Mouse (Mus musculus) hindlimb bud, embryonic 11.5 days (tissue): Measurements from ENCODE around the gene Upk1b.
"Not testable (repeated sequence)": the region's sequence is repeated elsewhere in the genome, so short reads cannot be mapped to it uniquely, and the experiment has no call there.

ENCODE experiments used
- DNase-seq: peaks from one replicate; pipeline ENCODE4 v3.0.0-alpha.2; 2012; ENCODE audit warnings: low read depth, low spot score; ENCODE audit errors: extremely low spot score

The Upk1b gene

DNA sequence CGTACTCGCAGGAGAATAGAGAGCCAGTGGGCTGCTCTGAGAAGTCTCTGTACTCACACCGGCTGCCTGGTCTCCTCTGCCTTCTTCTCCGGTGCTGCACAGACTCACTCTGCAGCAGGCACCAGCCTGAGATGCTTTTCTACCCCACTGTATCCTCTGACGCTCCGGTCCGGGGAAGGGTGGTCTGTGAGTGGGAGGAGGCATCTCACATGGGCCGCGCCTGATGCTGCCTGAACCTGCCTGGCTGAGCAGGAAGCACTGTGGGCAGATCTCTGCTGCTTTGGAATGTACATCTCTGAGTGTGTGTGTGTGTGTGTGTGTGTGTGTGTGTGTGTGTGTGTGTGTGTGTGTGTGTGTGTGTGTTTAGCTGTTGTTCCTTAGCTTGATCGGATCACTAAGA, at the start of gene Upk1b:
Gene Upk1b, minus strand, starts transcription at position 238 of the 400 bp plus-strand sequence.
- no peak for DNase-seq

GRCm38 (mm10) chr16:38828649-38829048, 28.5 kb upstream of the Upk1b start, which contains the start of gene 4930435E12Rik:
TSS of gene 4930435E12Rik (minus strand) at chr16:38828749.
- DNase-seq = no peak

- no peak for DNase-seq
Observed at GRCm38 (mm10) chr16:38812521-38812920, 12.4 kb upstream of the Upk1b start.

- DNase-seq = no peak
Observed at GRCm38 (mm10) chr16:38810196-38810595, 10.1 kb upstream of the Upk1b start.

DNA sequence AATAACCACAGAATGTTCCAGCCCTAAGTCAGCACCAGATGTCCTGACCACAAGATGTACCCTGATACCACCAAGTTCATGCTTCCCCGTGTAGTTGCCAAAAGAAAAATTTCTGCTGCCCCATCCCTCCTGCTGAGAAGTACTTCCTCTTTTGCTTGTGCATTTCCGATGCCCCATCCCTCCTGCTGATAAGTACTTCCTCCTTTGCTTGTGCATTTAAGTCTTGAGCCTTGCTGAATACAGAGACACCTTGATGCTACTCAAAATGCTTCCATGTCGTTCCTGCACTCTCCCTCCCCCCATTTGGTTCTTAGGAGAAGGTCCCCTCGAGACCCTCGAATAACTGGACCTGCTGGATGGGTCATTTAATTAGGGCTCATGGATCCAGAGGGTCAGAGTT, 7.7 kb upstream of the Upk1b start:
- DNase-seq = not testable (repeated sequence)

- no peak for DNase-seq
Observed at GRCm38 (mm10) chr16:38798957-38799450, 1.1 kb downstream of the Upk1b start.

DNA sequence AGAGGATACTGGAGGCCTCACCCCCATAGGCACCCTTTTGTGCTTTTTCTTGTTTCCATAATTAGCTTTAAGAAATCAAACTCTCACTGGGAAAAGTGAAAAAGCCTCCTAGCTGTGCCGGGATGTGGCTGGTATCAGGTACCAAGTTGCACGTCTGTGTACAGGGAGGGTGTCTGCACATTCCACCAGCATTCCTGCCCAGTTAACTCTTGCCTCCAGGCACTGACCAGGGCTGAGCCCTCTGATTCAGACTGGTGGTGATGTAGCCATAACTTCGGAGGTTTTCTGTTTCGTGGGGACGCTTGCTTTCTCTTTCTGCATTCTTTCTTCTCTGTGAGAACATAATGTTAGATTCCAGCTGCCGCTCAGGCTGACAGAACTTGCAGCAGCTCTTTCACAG, 7.0 kb downstream of the Upk1b start:
- no peak for DNase-seq

DNA sequence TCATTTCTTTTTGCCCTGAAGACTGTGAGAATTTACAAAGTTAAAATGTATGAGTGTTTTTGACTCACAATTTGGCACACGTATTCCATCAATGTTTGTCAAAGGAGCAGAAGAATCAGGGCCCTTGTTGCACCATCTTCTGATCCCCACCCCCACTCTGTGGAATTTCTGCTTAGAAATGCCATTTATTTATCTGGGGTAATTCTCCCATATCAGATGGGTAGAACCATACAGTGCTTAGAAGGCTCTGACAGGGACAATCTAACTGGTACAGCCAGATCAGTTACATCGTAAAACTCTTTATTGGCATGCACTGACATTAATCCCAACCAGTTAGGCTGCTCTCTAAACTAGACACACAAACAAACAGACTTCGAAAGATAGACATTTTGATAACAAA, 10.2 kb downstream of the Upk1b start:
- no peak for DNase-seq

DNA sequence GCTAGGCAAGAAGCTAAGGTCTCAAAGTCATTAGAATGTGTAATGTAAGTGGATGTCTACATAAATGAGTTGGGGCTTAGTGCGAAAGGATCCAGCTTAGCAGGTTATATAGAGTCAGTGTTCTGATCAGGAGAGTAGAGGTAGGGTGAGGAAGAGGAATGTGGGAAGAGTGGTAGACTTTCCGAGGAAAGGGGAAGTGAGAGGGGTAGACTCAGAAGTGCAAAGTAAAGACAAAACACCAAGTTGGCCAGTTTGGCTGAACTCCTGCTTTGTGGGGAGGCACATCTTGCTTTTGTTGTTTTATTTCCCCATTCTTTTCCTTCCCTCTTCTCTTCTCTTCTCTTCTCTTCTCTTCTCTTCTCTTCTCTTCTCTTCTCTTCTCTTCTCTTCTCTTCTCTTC, 11.1 kb downstream of the Upk1b start:
- DNase-seq = no peak

- no peak for DNase-seq
Observed at GRCm38 (mm10) chr16:38785301-38785700, 14.8 kb downstream of the Upk1b start.

GRCm38 (mm10) chr16:38782524-38783067, 17.5 kb downstream of the Upk1b start:
- no peak for DNase-seq

- DNase-seq = no peak
Observed at GRCm38 (mm10) chr16:38781946-38782345, 18.2 kb downstream of the Upk1b start.

DNA sequence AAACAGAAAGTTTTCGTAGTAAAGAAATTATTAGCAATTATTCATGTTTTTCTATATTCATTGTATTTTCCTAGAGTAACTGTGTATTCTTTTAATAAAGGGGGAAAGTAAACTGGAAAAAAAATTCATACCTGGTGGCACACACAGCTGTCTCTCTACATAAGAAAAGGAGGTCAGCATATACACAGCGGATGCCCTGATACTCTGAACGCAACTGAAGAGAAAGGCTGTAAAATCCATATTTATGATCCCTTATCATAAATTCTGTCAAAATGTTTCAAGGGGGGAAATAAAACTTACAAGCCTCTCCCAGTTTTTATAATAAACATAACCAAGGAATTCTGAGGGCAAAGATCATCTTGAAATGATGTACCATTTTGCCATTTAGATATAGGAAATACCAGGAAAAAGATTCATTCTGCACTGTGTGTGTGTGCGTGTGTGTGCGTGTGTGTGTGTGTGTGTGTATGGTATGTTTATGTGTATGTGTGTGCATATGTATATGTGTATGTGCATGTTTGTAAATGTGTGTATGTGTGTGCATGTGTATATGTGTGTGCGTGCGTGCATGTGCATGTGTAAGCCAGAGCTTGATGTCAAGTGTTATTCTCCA, 19.1 kb downstream of the Upk1b start:
- DNase-seq = no peak

DNA sequence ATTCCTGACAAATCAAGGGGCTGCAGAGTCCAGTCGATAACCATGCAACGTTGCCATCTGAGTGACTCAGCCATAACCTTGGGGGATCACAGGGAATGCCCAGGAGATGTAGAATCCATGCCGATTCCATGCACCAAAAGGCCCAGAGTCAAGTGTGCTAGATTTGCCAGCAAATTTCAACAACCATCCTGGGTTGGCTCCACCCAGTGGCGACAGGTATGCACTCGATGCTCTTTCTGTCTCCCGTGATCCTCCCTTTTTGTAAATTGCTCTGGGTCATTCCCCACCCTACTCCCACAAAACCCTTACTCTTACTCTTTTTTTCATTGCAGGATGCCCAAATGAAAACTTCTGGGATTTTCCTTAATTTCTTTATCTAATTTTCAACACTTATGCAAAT, 23.8 kb downstream of the Upk1b start:
- DNase-seq = no peak

DNA sequence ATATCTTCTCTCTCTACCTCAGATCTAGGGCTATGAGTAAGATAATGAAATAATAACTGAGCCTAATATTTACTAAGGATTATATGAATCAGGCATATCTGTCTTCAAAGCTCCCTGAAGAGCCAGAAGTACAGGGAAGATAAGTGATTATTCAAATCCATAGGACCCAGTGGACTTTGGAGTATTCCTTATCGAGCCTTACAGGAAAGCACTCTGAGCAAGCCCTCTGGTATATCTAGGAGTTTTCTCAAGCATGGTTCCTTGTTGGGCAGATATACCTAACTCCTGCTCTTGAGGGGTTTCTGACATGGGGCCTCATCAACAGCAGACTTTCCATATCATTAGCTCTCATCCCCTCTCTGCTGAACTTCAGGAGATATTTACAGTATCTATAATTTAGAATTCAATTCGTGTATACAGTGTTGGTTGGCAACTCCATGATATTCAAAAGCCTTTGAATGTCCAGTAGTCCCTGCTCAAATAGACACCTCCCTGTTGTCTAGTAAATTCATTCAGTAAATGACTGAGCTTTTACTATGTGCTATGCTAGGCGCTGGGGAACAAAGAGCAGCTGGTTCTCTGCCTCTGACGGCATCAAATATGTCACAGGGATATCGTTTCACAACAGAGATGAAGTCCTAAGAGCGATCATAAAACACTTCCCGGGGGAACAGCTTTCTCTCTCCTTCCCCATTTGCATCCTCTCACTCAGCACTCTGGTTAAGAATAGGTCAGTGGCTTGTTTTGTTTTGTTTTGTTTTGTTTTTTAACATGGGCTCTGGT, 25.0 kb downstream of the Upk1b start:
- DNase-seq = no peak

DNA sequence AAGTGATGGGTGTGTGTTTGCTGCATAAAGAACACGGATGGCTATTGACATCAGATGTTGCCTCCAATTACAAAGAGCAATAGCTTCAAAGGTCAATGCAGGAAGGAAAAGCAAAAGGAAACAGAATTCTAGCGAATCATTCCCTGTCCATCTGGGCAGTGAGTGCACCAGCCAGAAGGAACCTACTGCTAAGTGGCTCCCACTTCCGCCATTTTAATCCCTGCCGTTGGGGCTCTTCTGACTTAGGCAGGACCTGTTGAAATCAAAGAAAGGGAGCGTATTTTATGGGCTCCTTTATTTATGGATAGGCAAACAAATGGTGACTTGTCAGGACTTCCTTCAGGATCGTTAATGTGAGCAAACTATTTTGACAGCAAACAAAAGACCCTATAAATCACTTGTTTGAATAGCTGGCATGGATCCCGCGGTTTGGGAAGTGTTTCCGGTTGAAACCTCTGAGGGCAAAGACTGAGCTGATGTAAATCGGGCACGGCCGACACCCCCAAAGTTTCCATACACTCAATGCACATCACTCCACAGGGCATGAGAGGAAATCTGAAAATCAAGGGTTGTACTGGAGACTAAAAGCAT, 27.1 kb downstream of the Upk1b start:
- DNase-seq = no peak

DNA sequence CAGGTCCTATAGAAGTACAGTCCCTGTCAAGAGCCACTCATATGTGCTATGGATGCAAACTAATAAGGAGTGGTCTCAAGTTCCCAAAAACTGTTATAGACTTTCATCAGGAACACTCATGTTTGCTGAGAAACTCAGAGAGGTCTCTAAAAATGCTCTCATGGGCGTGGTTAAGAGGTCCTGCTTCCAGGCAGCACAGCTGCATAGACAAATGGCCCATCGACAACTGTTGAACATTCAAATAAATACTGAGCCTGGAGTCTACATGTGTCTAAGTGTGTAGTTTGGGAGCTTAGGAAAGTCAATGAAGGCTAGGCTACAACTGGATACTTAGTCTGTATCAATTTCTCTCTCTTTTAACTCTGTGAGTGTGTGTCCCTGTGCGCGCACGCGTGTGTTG, 29.0 kb downstream of the Upk1b start:
- DNase-seq = no peak

DNA sequence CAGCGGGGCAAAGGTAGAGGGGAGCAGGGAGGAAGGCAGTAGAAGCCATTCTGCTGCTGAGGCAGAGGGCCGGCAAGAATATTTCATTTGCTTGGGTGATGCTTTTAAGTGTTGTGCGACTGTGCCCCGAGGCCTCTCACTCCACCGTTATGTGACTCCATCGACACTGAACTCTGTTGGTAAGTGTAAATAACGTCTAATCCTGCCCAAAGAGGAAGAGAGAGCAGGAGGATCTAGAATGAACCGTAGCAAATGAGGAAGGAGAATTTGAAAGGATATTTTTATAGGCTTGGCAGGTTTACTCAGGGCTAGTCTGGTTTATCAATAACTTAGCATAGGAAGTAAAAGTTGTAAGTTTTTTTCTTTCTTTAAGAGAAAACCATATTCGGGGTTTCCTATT, 30.6 kb downstream of the Upk1b start:
- no peak for DNase-seq

DNA sequence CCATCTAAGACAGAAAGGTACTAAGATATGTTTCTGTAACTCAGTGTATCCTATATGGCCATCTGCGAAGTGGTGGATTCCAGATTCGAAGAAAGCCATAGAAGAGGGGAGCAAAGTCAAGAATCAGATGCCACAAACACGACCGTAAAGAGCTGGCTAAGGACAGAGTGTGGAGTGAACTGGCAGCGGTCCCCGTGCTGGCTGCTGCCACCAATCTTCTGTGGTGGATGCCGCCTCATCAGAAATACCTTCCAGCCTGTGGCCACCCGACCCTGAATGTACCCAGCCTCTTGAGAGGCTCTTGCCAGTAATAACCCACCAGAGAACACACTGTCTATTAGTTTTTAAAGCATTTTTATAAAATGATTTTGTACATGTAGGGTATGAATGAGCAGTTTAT, 31.7 kb downstream of the Upk1b start:
- DNase-seq = no peak

GRCm38 (mm10) chr16:38767761-38768160, 32.4 kb downstream of the Upk1b start:
- DNase-seq = no peak

GRCm38 (mm10) chr16:38766671-38767070, 33.5 kb downstream of the Upk1b start:
- no peak for DNase-seq

DNA sequence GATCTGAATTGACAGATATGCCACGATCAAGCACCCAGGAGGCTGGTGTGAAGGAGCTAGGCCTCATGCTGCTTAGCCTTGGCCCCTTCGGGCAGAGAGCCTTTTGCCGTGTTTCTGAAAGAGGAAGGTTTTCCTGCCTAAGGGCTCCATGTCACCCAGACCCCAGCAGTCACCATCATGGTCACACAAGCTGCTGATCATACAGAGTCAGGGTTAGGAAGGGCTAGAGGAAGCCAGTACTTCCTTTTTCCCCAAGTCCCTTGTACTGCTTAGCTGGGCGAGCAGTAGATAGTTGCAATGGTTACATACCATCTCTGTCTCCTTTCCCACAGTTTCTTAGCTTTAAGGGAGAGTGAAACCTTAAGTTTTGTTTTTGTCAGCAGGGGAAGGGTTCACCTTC, 36.6 kb downstream of the Upk1b start:
- no peak for DNase-seq
